Mouse (Mus musculus): ENCODE measurements at regions not wholly inside any gene's neighbourhood (a gene's known extent, or its start where the extent isn't known, plus 50 kb on each side); places are given as distances from the start of the nearest gene placed in this dataset.

GRCm38 (mm10) chr10:118796512-118796911 is 73.5 kb downstream of the Dyrk2 start:
- TF ChIP-seq EP300 (optimal IDR thresholded peaks at IDR 0.05) (no peak), CTCF (IDR thresholded peaks at IDR 0.05; ENCODE audit: low read depth) (no peak)

Data from stomach, postnatal 0 days (tissue).